Mouse (Mus musculus) frontal cortex, adult 2 months (tissue): Measurements from ENCODE around the gene Rpl27. TPM values are rescaled to one million over a fixed set of nuclear protein-coding genes. Genes with fewer than 3 reads are reported as not detected.
"Not testable (repeated sequence)": the region's sequence is repeated elsewhere in the genome, so short reads cannot be mapped to it uniquely, and the experiment has no call there.

Experiments used
- DNase-seq, 2 experiments: peaks; one replicate each; pipeline ENCODE4 v3.0.0; 2022; ENCODE audit warnings: low spot score in 1 of 2; ENCODE audit errors: extremely low spot score in 1 of 2
- polyA plus RNA-seq: library from polyadenylated mRNA; depleted of rRNA; stranded (reverse); fragments of >200 nt; gene quantifications from 2 replicates; pipeline ENCODE4 v1.2.3, GENCODE M21; 2012

Rpl27 gene
- polyA plus RNA-seq, 1 experiment: 480 TPM

- not testable (repeated sequence) for DNase-seq
These were observed 24.5 kb downstream of the Rpl27 start for GRCm38 (mm10) chr11:101466552-101466950.

- DNase-seq: peak; percentile 41 to 81
These were observed 25.6 kb downstream of the Rpl27 start for GRCm38 (mm10) chr11:101467477-101468262.

- no peak for DNase-seq
These were observed 26.2 kb downstream of the Rpl27 start for GRCm38 (mm10) chr11:101468263-101468688.

GRCm38 (mm10) chr11:101468731-101469130, 26.6 kb downstream of the Rpl27 start:
- DNase-seq: no peak

- no peak for DNase-seq
These were observed 27.1 kb downstream of the Rpl27 start for GRCm38 (mm10) chr11:101469155-101469554.

GRCm38 (mm10) chr11:101470206-101470605, 28.1 kb downstream of the Rpl27 start:
- no peak for DNase-seq

GRCm38 (mm10) chr11:101471926-101472325, 29.8 kb downstream of the Rpl27 start:
- DNase-seq: no peak

GRCm38 (mm10) chr11:101472336-101472735, 30.2 kb downstream of the Rpl27 start:
- no peak for DNase-seq

GRCm38 (mm10) chr11:101473686-101474085, 31.6 kb downstream of the Rpl27 start:
- not testable (repeated sequence) for DNase-seq

GRCm38 (mm10) chr11:101474298-101474697, 32.2 kb downstream of the Rpl27 start:
- DNase-seq: no peak

GRCm38 (mm10) chr11:101476361-101476760, 34.3 kb downstream of the Rpl27 start:
- DNase-seq: not testable (repeated sequence)

- DNase-seq: no peak
These were observed 35.1 kb downstream of the Rpl27 start for GRCm38 (mm10) chr11:101477194-101477551.

- no peak for DNase-seq
These were observed 35.6 kb downstream of the Rpl27 start for GRCm38 (mm10) chr11:101477552-101478211.

GRCm38 (mm10) chr11:101479171-101479635, 37.1 kb downstream of the Rpl27 start:
- no peak for DNase-seq

GRCm38 (mm10) chr11:101480912-101481311, 38.8 kb downstream of the Rpl27 start:
- DNase-seq: no peak

- DNase-seq: no peak
These were observed 41.7 kb downstream of the Rpl27 start for GRCm38 (mm10) chr11:101483804-101484203.

- no peak for DNase-seq
These were observed 42.1 kb downstream of the Rpl27 start for GRCm38 (mm10) chr11:101484245-101484644.

- DNase-seq: no peak
These were observed 42.7 kb downstream of the Rpl27 start for GRCm38 (mm10) chr11:101484814-101485213.

GRCm38 (mm10) chr11:101485509-101486028, 43.5 kb downstream of the Rpl27 start:
- no peak for DNase-seq

GRCm38 (mm10) chr11:101486126-101486525, 44.0 kb downstream of the Rpl27 start:
- DNase-seq: no peak
